Mouse (Mus musculus) liver, adult 2 months (tissue): ENCODE data around the gene Clmp.
A peak's percentile ranks its signal among the peaks of the same experiment; 100 is the strongest.

Experiments
- CTCF ChIP-seq: fragments of 200-500 bp; IDR thresholded peaks from 2 replicates; pipeline ENCODE4 v1.5.1; 2011; ENCODE audit warnings: low read depth, low read length, control low read depth
- POLR2A ChIP-seq: fragments of 200-500 bp; IDR thresholded peaks from 2 replicates; pipeline ENCODE4 v1.6.1; 2011; ENCODE audit warnings: low read length, control low read depth; ENCODE audit not compliant: insufficient read depth; ENCODE audit errors: extremely low read depth

DNA sequence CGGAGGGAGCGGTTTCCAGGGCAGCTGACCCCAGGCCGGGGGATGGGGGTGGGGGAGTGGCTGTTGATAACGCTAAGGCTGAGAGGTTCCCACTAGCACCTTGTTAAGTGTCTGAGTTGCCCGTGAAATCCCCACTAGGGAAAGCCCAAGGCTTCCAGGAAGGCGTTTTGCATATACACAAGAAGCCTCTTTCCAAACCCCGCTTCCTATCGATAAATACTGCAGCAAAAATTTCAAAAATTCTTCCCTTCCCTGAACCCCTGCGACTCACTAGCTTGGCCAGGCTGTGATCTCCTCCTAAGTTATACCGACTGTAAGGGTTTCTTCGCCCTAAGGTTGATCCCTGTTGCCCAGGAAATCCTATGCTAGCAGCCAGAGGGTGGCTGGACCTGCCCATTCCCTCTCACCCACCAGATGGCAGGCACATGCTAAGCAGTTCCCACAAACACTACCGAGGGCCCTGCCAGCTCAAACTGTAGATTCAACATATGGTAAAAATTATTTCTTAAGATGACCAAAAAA is 71.4 kb downstream of the Clmp start:
- peak; percentile 77 for TF ChIP-seq CTCF
- no peak for TF ChIP-seq POLR2A
